In the genomic region with DNA sequence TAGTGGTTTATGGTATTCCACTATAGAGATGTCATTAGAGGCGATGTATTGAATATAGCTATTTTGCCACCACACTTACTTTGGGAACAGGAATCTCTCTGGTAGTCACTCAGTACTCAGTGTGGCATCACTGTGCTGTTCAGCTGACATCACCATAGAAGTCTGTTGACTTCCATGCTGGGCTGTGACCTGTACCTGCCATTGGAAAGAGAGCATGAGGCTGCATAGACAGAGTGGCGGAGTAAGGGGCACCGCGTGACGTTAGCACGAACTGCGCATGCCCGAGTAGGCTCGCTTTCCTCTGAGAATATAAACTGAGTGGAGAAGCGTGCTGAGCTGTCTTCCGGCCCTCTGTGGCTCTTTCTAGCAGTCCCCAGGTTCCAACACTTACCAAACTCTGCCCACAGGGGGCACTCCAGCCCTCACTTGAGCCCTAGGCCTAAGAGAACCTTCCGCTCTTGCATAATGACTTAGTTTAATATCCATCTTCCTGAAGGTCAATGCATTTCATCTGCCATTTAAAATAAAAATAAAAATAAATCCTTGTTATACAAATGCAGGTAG, we compare ENCODE assay signal across 9 mouse cellular contexts.
DNase-seq lines count a peak whose midpoint lies in the region; ATAC-seq lines count a peak whose summit lies in the region.
"Had no signal": no experiment of that assay in that cellular context is flagged by ENCODE, and none has a peak within 500 bp of the region (broad histone marks: within the 10 kb centered on the region; RNA-seq: fewer than 3 reads in every experiment).

No protein-coding gene starts in this region.

- H3K27ac ChIP-seq in liver, embryonic 12.5 days = no peak overlapping the region
- H3K27ac ChIP-seq in embryonic facial prominence, embryonic 10.5 days (replicated peaks) = no peak overlapping the region
- no peak overlapping the region for H3K27ac ChIP-seq in hindbrain, embryonic 10.5 days
- H3K27ac ChIP-seq in limb, embryonic 11.5 days (replicated peaks; ENCODE audit: low read depth, low read length) = no peak overlapping the region
- no peak overlapping the region for H3K27ac ChIP-seq in neural tube, embryonic 12.5 days
- H3K27ac ChIP-seq: limb, embryonic 15.5 days had no signal

- DNase-seq in liver = peak; percentile 48
- peak; percentile 47 for DNase-seq in adrenal gland, adult 8-10 months
- DNase-seq in embryonic facial prominence, embryonic 10.5 days (ENCODE audit: low spot score) = peak; percentile 62
- DNase-seq in hindbrain, embryonic 10.5 days (ENCODE audit: low spot score) = peak; percentile 63
- peak; percentile 72 for DNase-seq in limb, embryonic 11.5 days (ENCODE audit: low spot score)
- DNase-seq in thymus, postnatal 14 days = peak; percentile 84

- no peaks in the 10 kb centered on the region for H3K9me3 ChIP-seq in liver, embryonic 12.5 days (replicated peaks)
- no peaks in the 10 kb centered on the region for H3K9me3 ChIP-seq in embryonic facial prominence, embryonic 10.5 days
- H3K9me3 ChIP-seq in hindbrain, embryonic 10.5 days = no peaks in the 10 kb centered on the region
- H3K9me3 ChIP-seq in limb, embryonic 11.5 days (ENCODE audit: control insufficient read depth, low read length) = no peaks in the 10 kb centered on the region
- H3K9me3 ChIP-seq in neural tube, embryonic 12.5 days = no peaks in the 10 kb centered on the region
- H3K9me3 ChIP-seq: limb, embryonic 15.5 days had no signal

- no peak for ATAC-seq in liver, embryonic 12.5 days
- no peak for ATAC-seq in limb, embryonic 11.5 days (ENCODE audit: insufficient number of reproducible peaks, low FRiP score, low TSS enrichment, low read depth)
- peak; percentile 50; the same call in 1 of the 2 replicates for ATAC-seq in neural tube, embryonic 12.5 days (ENCODE audit: low FRiP score, low read depth)

- H3K4me2 ChIP-seq in liver, embryonic 12.5 days = no peak overlapping the region
- no peak overlapping the region for H3K4me2 ChIP-seq in limb, embryonic 11.5 days (ENCODE audit: low read depth, severe bottlenecking)
- no peak overlapping the region for H3K4me2 ChIP-seq in neural tube, embryonic 12.5 days (replicated peaks)
- H3K4me2 ChIP-seq: limb, embryonic 15.5 days had no signal

- H3K36me3 ChIP-seq in liver, embryonic 12.5 days = no peaks in the 10 kb centered on the region
- H3K36me3 ChIP-seq in embryonic facial prominence, embryonic 10.5 days (replicated peaks) = no peaks in the 10 kb centered on the region
- H3K36me3 ChIP-seq in hindbrain, embryonic 10.5 days = no peaks in the 10 kb centered on the region
- no peaks in the 10 kb centered on the region for H3K36me3 ChIP-seq in limb, embryonic 11.5 days (ENCODE audit: control insufficient read depth, insufficient read depth, low read length)
- no peaks in the 10 kb centered on the region for H3K36me3 ChIP-seq in neural tube, embryonic 12.5 days
- H3K36me3 ChIP-seq: limb, embryonic 15.5 days had no signal

- WGBS in liver, embryonic 12.5 days (ENCODE audit: insufficient replicate concordance) = 50% methylated on average over 12 of the region's 12 CpGs
- WGBS in embryonic facial prominence, embryonic 10.5 days = 47% methylated on average over 12 of the region's 12 CpGs
- 45% methylated on average over 12 of the region's 12 CpGs for WGBS in hindbrain, embryonic 10.5 days
- WGBS in limb, embryonic 11.5 days = 62% methylated on average over 12 of the region's 12 CpGs
- 40% methylated on average over 12 of the region's 12 CpGs for WGBS in neural tube, embryonic 12.5 days

- H3K9ac ChIP-seq in liver, embryonic 12.5 days = no peak overlapping the region
- no peak overlapping the region for H3K9ac ChIP-seq in limb, embryonic 11.5 days (ENCODE audit: low read length)
- no peak overlapping the region for H3K9ac ChIP-seq in neural tube, embryonic 12.5 days
- H3K9ac ChIP-seq: limb, embryonic 15.5 days had no signal

- no peaks in the 10 kb centered on the region for H3K4me1 ChIP-seq in liver, embryonic 12.5 days
- H3K4me1 ChIP-seq in embryonic facial prominence, embryonic 10.5 days = peaks cover 24% of the 10 kb centered on the region
- H3K4me1 ChIP-seq in hindbrain, embryonic 10.5 days (replicated peaks) = peaks cover 5% of the 10 kb centered on the region; the same call in 1 of the 2 replicates
- peaks cover 12% of the 10 kb centered on the region for H3K4me1 ChIP-seq in limb, embryonic 11.5 days (ENCODE audit: control insufficient read depth, insufficient read depth, low read length)
- no peaks in the 10 kb centered on the region for H3K4me1 ChIP-seq in neural tube, embryonic 12.5 days

- H3K27me3 ChIP-seq in liver, embryonic 12.5 days (replicated peaks) = no peaks in the 10 kb centered on the region
- H3K27me3 ChIP-seq in embryonic facial prominence, embryonic 10.5 days (replicated peaks; ENCODE audit: low read depth, poor library complexity, severe bottlenecking) = no peaks in the 10 kb centered on the region
- no peaks in the 10 kb centered on the region for H3K27me3 ChIP-seq in hindbrain, embryonic 10.5 days (ENCODE audit: insufficient read depth, poor library complexity, severe bottlenecking)
- H3K27me3 ChIP-seq in limb, embryonic 11.5 days (ENCODE audit: control insufficient read depth, insufficient read depth, low read length) = no peaks in the 10 kb centered on the region
- no peaks in the 10 kb centered on the region for H3K27me3 ChIP-seq in neural tube, embryonic 12.5 days (replicated peaks)
- H3K27me3 ChIP-seq: limb, embryonic 15.5 days had no signal

- H3K4me3 ChIP-seq in liver, embryonic 12.5 days = no peak overlapping the region
- no peak overlapping the region for H3K4me3 ChIP-seq in embryonic facial prominence, embryonic 10.5 days
- H3K4me3 ChIP-seq in hindbrain, embryonic 10.5 days = no peak overlapping the region
- no peak overlapping the region for H3K4me3 ChIP-seq in limb, embryonic 11.5 days (ENCODE audit: low read depth, low read length)
- H3K4me3 ChIP-seq in neural tube, embryonic 12.5 days = no peak overlapping the region
- H3K4me3 ChIP-seq: limb, embryonic 15.5 days had no signal
